8 mouse cellular contexts compared by ENCODE assay signal in genomic region chr1:93825771-93826539, GRCm38 (mm10). TPM values are rescaled to one million over a fixed set of nuclear protein-coding genes. Genes with fewer than 3 reads are reported as not detected.
DNase-seq lines count a peak whose midpoint lies in the region; ATAC-seq and TF ChIP-seq lines count a peak whose summit lies in the region.

No protein-coding gene starts in this region.

- DNase-seq in cerebellum, adult 9-10 months, result no peak
- no peak for DNase-seq in spleen, adult 2 months (ENCODE audit: low read depth in 1 of 2, low spot score in 2 of 2)
- no peak for DNase-seq in spleen, postnatal 4 days (ENCODE audit: low spot score in 2 of 2)
- peak; percentile 34 for DNase-seq in hindbrain, embryonic 10.5 days (ENCODE audit: low spot score)
- DNase-seq in ovary, postnatal 36 days (ENCODE audit: low spot score), result no peak

- H3K4me1 ChIP-seq in spleen, adult 2 months (ENCODE audit: control insufficient read depth, insufficient read depth, insufficient read length), result peaks cover 12% of the 10 kb centered on the region; the same call in 1 of the 2 replicates
- peaks cover 16% of the 10 kb centered on the region for H3K4me1 ChIP-seq in hindbrain, embryonic 10.5 days (replicated peaks)
- peaks cover 22% of the 10 kb centered on the region for H3K4me1 ChIP-seq in liver, embryonic 16.5 days (ENCODE audit: control insufficient read depth, low read depth, low read length)
- peaks cover 5% of the 10 kb centered on the region; the same call in 1 of the 2 replicates for H3K4me1 ChIP-seq in stomach, embryonic 16.5 days (ENCODE audit: control insufficient read depth, insufficient read depth, low read length)

- peaks cover 1% of the 10 kb centered on the region for H3K36me3 ChIP-seq in spleen, adult 2 months (ENCODE audit: control insufficient read depth, insufficient read depth, low read length)
- peaks cover 14% of the 10 kb centered on the region for H3K36me3 ChIP-seq in hindbrain, embryonic 10.5 days
- peaks cover 7% of the 10 kb centered on the region for H3K36me3 ChIP-seq in liver, embryonic 16.5 days (ENCODE audit: control insufficient read depth, insufficient read depth)
- H3K36me3 ChIP-seq in stomach, embryonic 16.5 days (ENCODE audit: control insufficient read depth, insufficient read depth, low read length), result no peaks in the 10 kb centered on the region

- peak overlapping the region; percentile 78 for H3K4me3 ChIP-seq in spleen, adult 2 months (ENCODE audit: extremely low read depth, insufficient read depth, insufficient read length)
- H3K4me3 ChIP-seq in hindbrain, embryonic 10.5 days, result peak overlapping the region; percentile 60
- H3K4me3 ChIP-seq in liver, embryonic 16.5 days (ENCODE audit: low read depth, low read length), result peak overlapping the region; percentile 73
- peak overlapping the region; percentile 59 for H3K4me3 ChIP-seq in stomach, embryonic 16.5 days (replicated peaks; ENCODE audit: low read length)

- 0 out of 2 replicates have a peak, but pooled peaks have one; percentile 4 for ATAC-seq in cerebellum, adult (ENCODE audit: insufficient number of reproducible peaks, low FRiP score, low TSS enrichment)
- no peak for ATAC-seq in liver, embryonic 16.5 days (ENCODE audit: low read depth)
- no peak for ATAC-seq in stomach, embryonic 16.5 days (ENCODE audit: insufficient read depth, low FRiP score)

- H3K4me2 ChIP-seq in liver, embryonic 16.5 days (ENCODE audit: low read depth, low read length), result peak overlapping the region; percentile 98
- H3K4me2 ChIP-seq in stomach, embryonic 16.5 days (ENCODE audit: low read depth, low read length), result peak overlapping the region; percentile 70

- peak overlapping the region; percentile 98 for H3K27ac ChIP-seq in spleen, adult 2 months (ENCODE audit: insufficient read depth, low read length)
- H3K27ac ChIP-seq in hindbrain, embryonic 10.5 days, result peak overlapping the region; percentile 90
- H3K27ac ChIP-seq in liver, embryonic 16.5 days (ENCODE audit: low read length), result peak overlapping the region; percentile 100
- peak overlapping the region; percentile 96 for H3K27ac ChIP-seq in stomach, embryonic 16.5 days (ENCODE audit: low read length)

- TF ChIP-seq CTCF in spleen, adult 2 months (IDR thresholded peaks at IDR 0.05; ENCODE audit: extremely low read depth, insufficient read depth, insufficient read length, insufficient replicate concordance), result no peak

- peak overlapping the region; percentile 78 for H3K9ac ChIP-seq in liver, embryonic 16.5 days (ENCODE audit: low read depth, low read length)
- H3K9ac ChIP-seq in stomach, embryonic 16.5 days (ENCODE audit: low read length), result peak overlapping the region; percentile 80

- no peaks in the 10 kb centered on the region for H3K9me3 ChIP-seq in hindbrain, embryonic 10.5 days
- no peaks in the 10 kb centered on the region for H3K9me3 ChIP-seq in liver, embryonic 16.5 days (replicated peaks; ENCODE audit: control insufficient read depth, low read length)
- no peaks in the 10 kb centered on the region for H3K9me3 ChIP-seq in stomach, embryonic 16.5 days (replicated peaks; ENCODE audit: control insufficient read depth, low read length)

- 48% methylated on average over 27 of the region's 27 CpGs for WGBS in spleen, adult 2 months
- WGBS in hindbrain, embryonic 10.5 days, result 48% methylated on average over 27 of the region's 27 CpGs
- 40% methylated on average over 27 of the region's 27 CpGs for WGBS in liver, embryonic 16.5 days (ENCODE audit: insufficient replicate concordance)
- WGBS in stomach, embryonic 16.5 days, result 41% methylated on average over 27 of the region's 27 CpGs

- H3K27me3 ChIP-seq in spleen, adult 2 months (ENCODE audit: control insufficient read depth, insufficient read depth, low read length), result no peaks in the 10 kb centered on the region
- H3K27me3 ChIP-seq in hindbrain, embryonic 10.5 days (ENCODE audit: insufficient read depth, poor library complexity, severe bottlenecking), result no peaks in the 10 kb centered on the region
- H3K27me3 ChIP-seq in liver, embryonic 16.5 days (ENCODE audit: control insufficient read depth, insufficient read depth, low read depth, low read length), result no peaks in the 10 kb centered on the region
- no peaks in the 10 kb centered on the region for H3K27me3 ChIP-seq in stomach, embryonic 16.5 days (ENCODE audit: control insufficient read depth, insufficient read depth, low read length)

- TF ChIP-seq POLR2A in spleen, adult 2 months (IDR thresholded peaks at IDR 0.05; ENCODE audit: low read depth, low read length), result no peak

RNA-seq across cellular contexts. Expression of gene D2hgdh, which starts 1.2 kb away (rescaled TPM):
- polyA plus RNA-seq in spleen, adult 2 months (2012; rRNA removed), result 17.0 and 20.3 TPM in 2 replicates
- 16.1 and 16.4 TPM in 2 replicates for polyA plus RNA-seq in hindbrain, embryonic 10.5 days (2016; fragmentation: Nextera tagmentation; extraction: Ambion mirVana)
- 5.6 and 6.9 TPM in 2 replicates for polyA plus RNA-seq in liver, embryonic 16.5 days (2015; fragmentation: Nextera tagmentation; extraction: Ambion mirVana)
- 14.3 and 17.6 TPM in 2 replicates for polyA plus RNA-seq in stomach, embryonic 16.5 days (2015; fragmentation: Nextera tagmentation; extraction: Ambion mirVana)

RNA-seq across cellular contexts. Expression of gene Ing5, which starts 22.2 kb away (rescaled TPM):
- polyA plus RNA-seq in spleen, adult 2 months (2012; rRNA removed), result 7.1 and 7.6 TPM in 2 replicates
- 17.4 and 24.4 TPM in 2 replicates for polyA plus RNA-seq in hindbrain, embryonic 10.5 days (2016; fragmentation: Nextera tagmentation; extraction: Ambion mirVana)
- polyA plus RNA-seq in liver, embryonic 16.5 days (2015; fragmentation: Nextera tagmentation; extraction: Ambion mirVana), result 8.6 and 9.1 TPM in 2 replicates
- polyA plus RNA-seq in stomach, embryonic 16.5 days (2015; fragmentation: Nextera tagmentation; extraction: Ambion mirVana), result 19.1 and 20.1 TPM in 2 replicates

RNA-seq across cellular contexts. Expression of gene Dtymk, which starts 24.2 kb away (rescaled TPM):
- polyA plus RNA-seq in spleen, adult 2 months (2012; rRNA removed), result 43.7 and 44.0 TPM in 2 replicates
- 228 and 263 TPM in 2 replicates for polyA plus RNA-seq in hindbrain, embryonic 10.5 days (2016; fragmentation: Nextera tagmentation; extraction: Ambion mirVana)
- 95.9 and 110 TPM in 2 replicates for polyA plus RNA-seq in liver, embryonic 16.5 days (2015; fragmentation: Nextera tagmentation; extraction: Ambion mirVana)
- 196 and 210 TPM in 2 replicates for polyA plus RNA-seq in stomach, embryonic 16.5 days (2015; fragmentation: Nextera tagmentation; extraction: Ambion mirVana)

RNA-seq across cellular contexts. Expression of gene Gal3st2, which starts 35.2 kb away (rescaled TPM):
- polyA plus RNA-seq in spleen, adult 2 months (2012; rRNA removed), result 0.94 and 3.8 TPM in 2 replicates
- polyA plus RNA-seq in hindbrain, embryonic 10.5 days (2016; fragmentation: Nextera tagmentation; extraction: Ambion mirVana), result not detected in 2 replicates
- not detected in 2 replicates for polyA plus RNA-seq in liver, embryonic 16.5 days (2015; fragmentation: Nextera tagmentation; extraction: Ambion mirVana)
- polyA plus RNA-seq in stomach, embryonic 16.5 days (2015; fragmentation: Nextera tagmentation; extraction: Ambion mirVana), result 0.10 TPM in 1 of 2 replicates, not detected in the other
